Mouse (Mus musculus) T-cell, adult 2 months (primary cell): ENCODE measurements around the gene Tex264.
"Not testable (repeated sequence)": the region's sequence is repeated elsewhere in the genome, so short reads cannot be mapped to it uniquely, and the experiment has no call there.

Source experiments
- DNase-seq: peaks from one replicate; pipeline ENCODE4 v3.0.0; 2022; ENCODE audit warnings: low spot score

The Tex264 gene

GRCm38 (mm10) chr9:106663200-106663599, 22.5 kb downstream of the Tex264 start:
- no peak for DNase-seq

- DNase-seq = no peak
Observed at GRCm38 (mm10) chr9:106659935-106660334, 25.8 kb downstream of the Tex264 start.

- DNase-seq = no peak
Observed at GRCm38 (mm10) chr9:106659441-106659840, 26.3 kb downstream of the Tex264 start.

GRCm38 (mm10) chr9:106657592-106657991, 28.1 kb downstream of the Tex264 start:
- DNase-seq = no peak

GRCm38 (mm10) chr9:106656820-106657219, 28.9 kb downstream of the Tex264 start:
- no peak for DNase-seq

GRCm38 (mm10) chr9:106655884-106656720, 29.6 kb downstream of the Tex264 start, which contains the start of gene Grm2:
TSS of gene Grm2 (minus strand) at chr9:106656082.
- DNase-seq = no peak

GRCm38 (mm10) chr9:106652720-106653119, 33.0 kb downstream of the Tex264 start:
- DNase-seq = no peak

GRCm38 (mm10) chr9:106647226-106647625, 38.5 kb downstream of the Tex264 start:
- DNase-seq = no peak

GRCm38 (mm10) chr9:106645684-106646271, 39.9 kb downstream of the Tex264 start:
- DNase-seq = no peak

- DNase-seq = no peak
Observed at GRCm38 (mm10) chr9:106643787-106644186, 41.9 kb downstream of the Tex264 start.

- DNase-seq = peak; percentile 67
Observed at GRCm38 (mm10) chr9:106643128-106643527, 42.6 kb downstream of the Tex264 start.

- DNase-seq = no peak
Observed at GRCm38 (mm10) chr9:106641346-106641745, 44.4 kb downstream of the Tex264 start.

GRCm38 (mm10) chr9:106638154-106638553, 47.6 kb downstream of the Tex264 start:
- DNase-seq = no peak

- no peak for DNase-seq
Observed at GRCm38 (mm10) chr9:106632185-106632584, 53.5 kb downstream of the Tex264 start.

GRCm38 (mm10) chr9:106627796-106628195, 57.9 kb downstream of the Tex264 start:
- not testable (repeated sequence) for DNase-seq

GRCm38 (mm10) chr9:106626282-106626681, 59.4 kb downstream of the Tex264 start, which contains the start of gene Iqcf6:
TSS of gene Iqcf6 (plus strand) at chr9:106626582.
- DNase-seq = no peak

- DNase-seq = no peak
Observed at GRCm38 (mm10) chr9:106617496-106617895, 68.2 kb downstream of the Tex264 start.

- DNase-seq = no peak
Observed at GRCm38 (mm10) chr9:106616306-106616705, 69.4 kb downstream of the Tex264 start.

- no peak for DNase-seq
Observed at GRCm38 (mm10) chr9:106614616-106615015, 71.1 kb downstream of the Tex264 start.

- DNase-seq = no peak
Observed at GRCm38 (mm10) chr9:106613951-106614350, 71.8 kb downstream of the Tex264 start.

GRCm38 (mm10) chr9:106610727-106611126, 75.0 kb downstream of the Tex264 start:
- no peak for DNase-seq
